Mouse (Mus musculus) frontal cortex, postnatal 10 days (tissue): ENCODE results near the gene Twsg1.

ENCODE experiments used
- DNase-seq, 2 experiments: peaks; one replicate each; pipeline ENCODE4 v3.0.0; 2022; ENCODE audit warnings: low spot score in 2 of 2, mixed read lengths in 1 of 2

The Twsg1 gene

DNA sequence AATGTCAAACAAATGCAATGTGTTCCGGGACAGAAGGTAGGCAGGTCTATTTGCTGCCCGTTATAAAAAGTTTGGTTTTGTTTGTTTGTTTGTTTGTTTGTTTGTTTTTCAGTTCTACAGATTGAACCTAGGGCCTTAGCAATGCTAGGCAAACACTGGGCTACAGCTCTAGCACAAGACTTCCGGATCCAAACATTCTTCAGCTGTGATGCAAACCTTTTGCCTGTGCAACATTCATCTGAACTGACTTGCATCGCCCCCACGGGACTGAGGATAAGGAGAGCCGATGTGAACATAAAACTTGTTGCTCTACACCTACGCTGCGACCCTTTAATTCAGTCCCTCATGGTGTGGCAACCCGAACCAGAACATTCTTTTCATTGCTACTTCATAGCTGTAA is 64.5 kb downstream of the Twsg1 start:
- DNase-seq = no peak

DNA sequence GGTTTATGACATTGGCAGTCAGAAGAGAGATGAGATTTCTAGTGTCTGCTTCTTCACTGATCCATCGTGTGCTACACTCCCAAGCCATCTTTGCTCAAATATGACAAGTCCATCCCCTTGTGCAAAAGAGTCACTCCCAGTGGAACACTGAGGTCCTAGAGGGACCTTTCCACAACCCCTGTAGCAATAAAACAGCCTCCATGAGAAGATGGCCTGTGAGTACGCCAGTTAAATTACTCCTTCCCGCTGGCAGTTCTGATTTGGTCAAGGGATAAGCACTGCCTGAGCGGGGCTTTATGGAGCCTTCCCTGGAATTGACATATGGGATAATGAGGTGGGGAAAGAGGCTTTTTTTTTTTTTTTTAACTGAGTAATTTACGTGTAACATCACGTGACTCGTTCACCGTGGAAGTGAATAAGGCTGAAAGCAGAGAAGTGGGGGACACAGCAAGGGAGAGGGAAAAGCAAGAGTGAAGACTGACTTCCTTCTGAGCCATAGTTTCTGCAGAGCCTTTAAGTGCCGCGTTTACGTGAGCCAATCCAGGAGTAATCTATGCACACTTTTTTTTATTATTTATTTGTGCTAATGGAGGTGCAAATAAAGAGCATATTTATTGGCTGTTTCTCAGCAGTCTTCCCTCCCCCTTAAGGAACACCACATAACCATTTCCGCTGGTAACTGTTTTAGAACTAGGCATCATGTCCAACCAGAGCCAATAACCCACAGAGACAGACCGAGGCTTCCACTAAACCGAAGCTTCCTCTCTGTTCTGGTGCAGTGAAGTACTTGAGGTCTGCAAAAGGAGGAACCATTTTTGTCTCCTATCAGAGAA is 65.1 kb downstream of the Twsg1 start, which contains the start of gene Ralbp1:
Gene Ralbp1, minus strand, starts transcription at position 102 of the 833 bp plus-strand sequence.
- DNase-seq = peak in 1 of 2 experiments; percentile 23

DNA sequence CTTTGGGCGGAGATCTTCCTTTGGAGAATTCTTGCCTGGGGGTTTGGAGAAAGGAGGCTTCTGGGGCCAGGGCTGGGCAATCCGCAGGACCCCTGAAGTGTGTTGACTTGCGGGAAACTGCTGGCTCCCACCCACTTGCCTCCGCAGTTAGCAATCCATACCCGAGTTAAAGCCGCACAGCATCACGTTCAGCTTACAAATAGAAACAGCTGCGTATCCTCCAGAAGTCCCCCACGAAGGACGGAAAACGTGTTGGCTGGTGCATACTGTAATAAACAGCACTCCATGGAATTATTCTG is 65.7 kb downstream of the Twsg1 start:
- no peak for DNase-seq

DNA sequence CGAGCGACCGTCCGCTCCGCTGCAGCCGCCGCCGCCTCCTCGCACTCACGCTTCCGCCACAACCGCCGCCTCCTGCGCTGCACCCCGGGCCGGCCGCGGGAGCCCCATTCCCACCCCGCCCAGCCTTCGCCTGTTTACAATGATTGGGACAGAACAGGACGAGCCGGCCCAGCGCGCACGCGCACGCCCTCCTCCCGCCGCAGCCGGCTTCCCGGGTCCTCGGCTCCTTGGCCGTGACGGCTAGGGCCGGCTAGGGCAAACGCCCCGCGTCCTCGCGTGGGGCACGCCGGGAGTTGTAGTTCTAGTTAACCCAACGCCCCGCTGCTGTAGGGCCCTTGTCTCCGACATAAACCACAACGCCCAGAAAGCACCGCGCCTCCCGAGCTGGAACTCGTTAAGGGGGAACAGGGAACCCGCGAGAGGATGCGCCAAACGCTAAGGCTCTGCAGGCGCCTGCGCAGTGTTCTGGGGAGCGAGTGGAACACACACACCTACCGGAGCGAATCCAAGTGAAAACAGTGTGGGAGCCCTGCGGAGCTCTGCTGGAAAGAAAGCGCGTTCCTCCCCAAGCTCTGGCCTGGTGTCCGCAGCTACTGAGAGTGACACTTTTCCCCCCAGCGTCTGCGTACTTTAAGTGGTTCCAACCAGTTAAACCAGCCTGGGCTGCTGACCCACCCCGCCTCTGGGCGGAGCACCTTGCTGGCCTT is 66.2 kb downstream of the Twsg1 start:
- peak; percentile 99 to 100 for DNase-seq

DNA sequence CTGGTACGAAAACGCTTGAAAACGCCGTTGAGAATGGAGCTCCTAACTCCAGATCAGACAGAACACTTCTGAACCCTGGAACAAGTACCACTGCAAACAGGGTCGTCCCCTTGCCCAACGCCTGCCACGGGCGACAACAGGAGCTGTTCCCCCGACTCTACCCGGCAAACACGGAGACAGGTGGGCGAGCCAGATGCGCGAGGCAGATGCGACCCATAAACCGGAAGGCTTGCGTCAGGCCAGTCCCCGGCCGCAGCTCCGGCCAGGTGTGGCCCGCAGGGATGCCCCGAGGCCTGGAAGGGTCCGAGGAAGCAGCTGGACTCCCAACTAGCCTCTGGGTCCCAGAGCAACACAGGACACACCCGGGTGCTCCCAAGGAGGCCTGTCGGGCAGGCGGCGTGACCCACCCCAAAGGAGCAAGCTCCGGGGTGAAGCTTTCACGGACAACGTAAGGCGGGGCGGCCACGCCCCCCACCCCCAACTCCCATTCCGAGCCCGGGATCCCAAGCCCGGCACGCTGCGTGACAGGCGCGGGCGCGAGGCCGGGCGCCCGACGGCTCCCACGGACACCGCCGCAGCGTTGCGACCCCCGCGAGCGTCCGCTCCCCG is 66.9 kb downstream of the Twsg1 start:
- peak; percentile 57 to 64 for DNase-seq

DNA sequence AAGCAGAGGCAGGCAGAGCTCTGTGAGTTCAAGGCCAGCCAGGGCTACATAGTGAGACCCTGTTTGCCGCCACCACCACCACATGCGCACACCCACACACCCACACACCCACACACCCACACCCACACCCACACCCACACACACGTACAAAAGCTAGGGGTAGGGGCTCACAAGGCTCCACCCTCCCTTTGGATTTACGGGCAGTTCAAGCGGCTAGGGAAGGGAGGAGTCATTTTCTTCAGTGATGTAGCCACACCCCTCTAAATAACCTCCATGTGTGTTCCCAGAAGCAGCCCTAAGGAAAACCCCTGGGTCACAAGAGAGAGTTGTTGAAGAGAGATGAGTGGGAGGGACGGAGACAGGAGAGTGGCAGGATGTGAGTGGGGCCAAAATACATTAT is 74.0 kb downstream of the Twsg1 start:
- DNase-seq = no peak

DNA sequence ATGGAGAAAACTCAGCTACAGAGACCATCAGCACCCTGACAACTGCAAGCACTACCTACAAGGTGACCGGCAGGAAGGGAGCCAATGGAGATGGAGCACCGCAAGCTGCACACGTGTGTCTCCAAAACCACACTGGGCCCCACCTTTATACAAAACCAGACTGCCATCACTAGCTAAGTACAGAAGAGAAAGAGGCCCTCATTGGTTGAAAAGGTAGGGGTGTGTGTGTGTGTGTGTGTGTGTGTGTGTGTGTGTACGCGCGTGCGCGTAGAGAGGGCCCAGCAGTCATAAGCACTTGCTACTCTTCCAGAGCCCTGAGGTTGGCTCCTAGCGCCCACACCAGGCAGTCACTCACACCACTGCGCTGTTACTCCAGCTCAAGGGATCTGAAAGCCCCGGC is 77.2 kb downstream of the Twsg1 start:
- DNase-seq = no peak

DNA sequence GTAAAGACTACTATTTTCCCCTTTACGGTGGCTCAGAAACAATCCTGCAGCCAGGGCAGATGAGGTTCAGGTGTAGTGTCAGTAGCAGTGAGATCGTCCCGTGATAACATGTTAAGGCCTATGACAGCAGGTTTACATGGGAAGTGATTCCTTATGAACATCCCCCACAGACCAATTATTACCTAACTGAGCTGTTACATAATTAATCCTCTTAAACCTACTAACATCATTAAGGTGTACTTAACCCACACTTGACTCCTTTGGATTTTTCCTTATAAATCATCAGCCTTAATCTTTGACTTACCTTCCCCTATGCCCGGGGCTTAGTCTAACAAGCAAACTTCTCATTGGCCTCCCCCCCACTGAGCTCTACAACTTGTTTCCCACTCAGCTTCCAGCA is 77.9 kb downstream of the Twsg1 start:
- no peak for DNase-seq

DNA sequence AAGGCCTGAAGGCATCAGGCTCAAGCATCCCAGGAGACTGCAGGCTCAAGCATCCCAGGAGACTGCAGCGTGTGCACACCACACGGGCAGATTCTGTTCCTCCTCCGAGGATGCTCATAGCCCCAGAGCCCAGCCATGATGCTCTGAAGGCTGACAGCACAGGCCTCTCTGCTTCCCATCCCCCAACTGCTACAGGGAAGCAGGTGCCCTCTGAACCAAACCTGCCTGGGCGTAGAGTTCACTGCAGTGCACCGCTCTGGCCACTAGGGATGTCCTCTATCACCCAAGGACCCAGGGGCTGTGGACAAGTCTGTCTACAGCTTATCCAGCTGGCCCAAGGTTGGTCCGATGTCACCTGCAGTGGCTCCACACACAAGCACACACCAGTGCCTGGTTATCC is 78.4 kb downstream of the Twsg1 start:
- DNase-seq = no peak

DNA sequence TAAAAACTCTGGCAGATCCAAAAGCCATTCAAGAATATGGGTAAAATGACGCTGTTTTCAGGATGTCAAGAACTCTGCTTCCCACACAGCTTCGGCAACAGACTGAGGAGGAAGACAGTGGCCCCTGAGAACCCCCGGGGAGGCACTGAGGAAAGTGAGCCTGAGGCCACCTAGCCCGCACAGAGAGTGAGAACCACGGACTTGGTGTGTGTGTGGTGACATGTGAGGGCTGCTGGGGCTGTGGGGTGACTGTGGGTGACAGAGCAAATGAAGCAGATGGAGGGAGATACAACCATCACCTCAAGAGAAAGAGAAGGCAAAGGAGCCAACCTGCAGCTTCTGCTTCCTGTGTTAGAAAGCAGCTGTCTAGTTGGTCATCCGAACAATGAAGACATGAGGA is 79.0 kb downstream of the Twsg1 start:
- no peak for DNase-seq
